14 mouse cellular contexts compared by ENCODE assay signal in the genomic region with DNA sequence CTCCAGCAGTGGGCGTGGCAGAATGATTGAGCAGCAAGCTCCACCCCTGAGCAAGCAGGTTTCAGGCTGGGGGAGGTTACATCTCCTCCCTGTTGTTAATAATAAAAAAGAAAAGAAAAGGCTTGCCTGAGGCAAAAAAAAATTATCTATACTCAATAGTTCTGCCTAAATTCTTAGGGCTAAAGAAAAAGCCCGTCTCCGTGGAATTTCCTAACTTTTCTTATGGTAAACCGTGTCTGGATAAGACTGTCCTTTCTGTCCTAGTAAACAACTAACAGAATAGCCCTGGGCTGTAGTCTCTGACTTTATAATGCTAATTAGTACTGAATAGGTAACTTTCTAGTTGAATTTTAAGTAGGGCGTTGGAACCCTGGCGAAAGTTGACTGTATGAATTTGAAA. TPM values are rescaled to one million over a fixed set of nuclear protein-coding genes. Genes with fewer than 3 reads are reported as not detected.
"Had no signal": no experiment of that assay in that cellular context is flagged by ENCODE, and none has a peak within 500 bp of the region (broad histone marks: within the 10 kb centered on the region; RNA-seq: fewer than 3 reads in every experiment).

No protein-coding gene starts in this region.

RNA-seq across cellular contexts. Expression of a gene that starts 20.0 kb away (rescaled TPM):
- polyA plus RNA-seq: lung, embryonic 14.5 days; lung, embryonic 16.5 days; midbrain, embryonic 10.5 days; midbrain, embryonic 12.5 days; midbrain, embryonic 14.5 days; midbrain, embryonic 16.5 days; myocyte; neural tube, embryonic 11.5 days; neural tube, embryonic 13.5 days; neural tube, embryonic 15.5 days; small intestine, adult 2 months; stomach, embryonic 14.5 days; stomach, embryonic 16.5 days; thymus, postnatal 0 days had no signal

RNA-seq across cellular contexts. Expression of a gene that starts 50.8 kb away (rescaled TPM):
- polyA plus RNA-seq: lung, embryonic 14.5 days; lung, embryonic 16.5 days; midbrain, embryonic 10.5 days; myocyte; neural tube, embryonic 11.5 days; small intestine, adult 2 months; stomach, embryonic 14.5 days had no signal
